Mouse (Mus musculus): ENCODE measurements around the gene Skor1. TPM values are rescaled to one million over a fixed set of nuclear protein-coding genes. Genes with fewer than 3 reads are reported as not detected.

The Skor1 gene
- polyA plus RNA-seq, 1 experiment: 0.02 TPM

DNA sequence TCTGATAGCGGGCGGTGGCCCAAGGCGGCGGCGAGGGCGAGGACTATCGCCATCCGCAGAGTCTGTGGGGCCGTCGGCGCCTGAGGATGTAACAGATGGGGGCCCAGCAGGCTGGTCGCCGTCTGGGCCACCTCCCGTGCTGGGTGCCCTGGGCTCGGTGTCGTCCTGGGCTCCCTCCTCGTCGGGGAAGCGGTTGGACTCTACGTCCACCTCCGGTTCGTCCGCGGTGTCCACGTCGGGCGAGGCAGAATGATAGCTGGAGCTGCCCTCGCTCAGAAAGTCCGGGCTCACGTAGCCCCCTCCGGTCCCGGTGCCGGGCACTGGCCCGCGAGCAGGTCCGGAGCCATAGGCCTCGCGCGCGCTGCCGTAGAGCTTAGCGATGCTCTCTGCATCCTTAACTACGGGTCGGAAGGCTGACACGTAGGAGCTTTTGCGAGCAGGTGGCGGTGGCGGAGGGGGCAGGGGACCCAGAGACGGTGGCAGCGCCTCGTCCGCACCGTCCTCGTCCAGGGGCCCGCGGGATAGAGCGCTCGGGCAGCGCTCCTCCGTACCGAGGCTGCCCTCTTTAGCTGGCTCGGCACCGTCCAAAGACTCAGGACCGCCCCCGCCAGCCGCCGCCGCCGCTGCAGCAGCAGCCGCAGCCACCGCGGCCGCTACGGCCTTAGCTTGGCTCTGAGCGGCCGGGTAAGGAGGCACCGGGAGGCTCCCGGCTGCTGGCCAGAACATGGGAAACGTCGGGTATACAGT is 4.1 kb downstream of the Skor1 start:
- 3% methylated on average over 80 of the region's 80 CpGs for WGBS
- H3K4me1 ChIP-seq (ENCODE audit: control insufficient read depth, insufficient read depth, low read length): peaks cover 4% of the 10 kb centered on the region; the same call in 1 of the 2 replicates
- TF ChIP-seq POLR2A (IDR thresholded peaks at IDR 0.05; ENCODE audit: borderline replicate concordance, extremely low read depth, low read depth, low read length): no peak
- TF ChIP-seq CTCF (IDR thresholded peaks at IDR 0.05; ENCODE audit: insufficient read depth, low read length): no peak
- no peak overlapping the region for H3K4me3 ChIP-seq (replicated peaks; ENCODE audit: extremely low read depth, low read depth, low read length)
- DNase-seq: no peak

DNA sequence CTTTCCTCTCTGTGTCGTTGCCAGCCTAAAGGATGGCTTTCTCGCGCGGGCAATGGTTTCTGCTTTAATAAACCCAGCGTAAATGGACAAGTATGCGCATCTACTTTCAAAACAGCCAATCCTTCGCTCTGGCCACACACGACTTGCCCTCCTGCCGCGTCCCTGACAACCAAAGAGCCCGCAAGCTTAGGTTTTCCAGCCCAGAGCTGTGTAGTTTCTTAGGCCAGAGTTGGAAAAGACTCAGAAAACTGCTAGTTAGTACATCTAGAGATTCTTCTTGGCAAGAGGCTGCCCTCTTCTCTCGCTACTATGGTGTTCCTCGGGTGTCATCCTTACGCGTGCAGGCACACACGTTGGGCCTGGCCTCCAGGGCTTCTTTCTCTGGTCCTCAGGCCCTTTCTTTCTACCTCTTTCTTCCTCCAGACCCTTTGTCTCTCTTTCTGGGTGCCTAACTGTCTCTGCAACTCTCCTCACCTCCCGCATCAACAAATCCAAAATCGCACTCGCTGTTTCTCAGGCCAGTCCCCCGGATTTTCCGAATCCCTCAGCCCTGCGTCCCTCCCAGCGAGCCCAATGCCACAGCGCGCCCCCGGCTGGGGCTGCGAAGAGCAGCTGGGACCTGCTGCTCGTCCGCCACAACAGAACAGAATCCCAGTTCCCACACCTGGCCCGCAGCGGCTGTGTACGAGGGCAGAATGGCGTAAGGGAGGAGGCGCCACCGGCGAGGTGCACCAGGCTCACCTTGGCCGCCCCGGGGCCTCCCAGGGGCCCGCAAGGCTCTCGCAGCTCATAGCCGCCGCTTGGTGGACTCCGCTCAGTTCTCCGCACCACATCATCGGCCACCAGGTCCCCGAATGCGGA is 4.9 kb downstream of the Skor1 start:
- Histone ChIP-seq H3K4me1 (ENCODE audit: control insufficient read depth, insufficient read depth, low read length) (peaks cover 4% of the 10 kb centered on the region; the same call in 1 of the 2 replicates), H3K4me3 (replicated peaks; ENCODE audit: extremely low read depth, low read depth, low read length) (no peak overlapping the region)
- 3% methylated on average over 47 of the region's 47 CpGs for WGBS
- no peak for DNase-seq
- TF ChIP-seq POLR2A (IDR thresholded peaks at IDR 0.05; ENCODE audit: borderline replicate concordance, extremely low read depth, low read depth, low read length) (no peak), CTCF (IDR thresholded peaks at IDR 0.05; ENCODE audit: insufficient read depth, low read length) (no peak)

GRCm38 (mm10) chr9:63143227-63143626 is 5.5 kb downstream of the Skor1 start:
- DNase-seq: no peak
- no peak overlapping the region for H3K4me3 ChIP-seq (replicated peaks; ENCODE audit: extremely low read depth, low read depth, low read length)
- peaks cover 4% of the 10 kb centered on the region; the same call in 1 of the 2 replicates for H3K4me1 ChIP-seq (ENCODE audit: control insufficient read depth, insufficient read depth, low read length)
- 2% methylated on average over 25 of the region's 25 CpGs for WGBS
- TF ChIP-seq CTCF (IDR thresholded peaks at IDR 0.05; ENCODE audit: insufficient read depth, low read length) (no peak), POLR2A (IDR thresholded peaks at IDR 0.05; ENCODE audit: borderline replicate concordance, extremely low read depth, low read depth, low read length) (no peak)

DNA sequence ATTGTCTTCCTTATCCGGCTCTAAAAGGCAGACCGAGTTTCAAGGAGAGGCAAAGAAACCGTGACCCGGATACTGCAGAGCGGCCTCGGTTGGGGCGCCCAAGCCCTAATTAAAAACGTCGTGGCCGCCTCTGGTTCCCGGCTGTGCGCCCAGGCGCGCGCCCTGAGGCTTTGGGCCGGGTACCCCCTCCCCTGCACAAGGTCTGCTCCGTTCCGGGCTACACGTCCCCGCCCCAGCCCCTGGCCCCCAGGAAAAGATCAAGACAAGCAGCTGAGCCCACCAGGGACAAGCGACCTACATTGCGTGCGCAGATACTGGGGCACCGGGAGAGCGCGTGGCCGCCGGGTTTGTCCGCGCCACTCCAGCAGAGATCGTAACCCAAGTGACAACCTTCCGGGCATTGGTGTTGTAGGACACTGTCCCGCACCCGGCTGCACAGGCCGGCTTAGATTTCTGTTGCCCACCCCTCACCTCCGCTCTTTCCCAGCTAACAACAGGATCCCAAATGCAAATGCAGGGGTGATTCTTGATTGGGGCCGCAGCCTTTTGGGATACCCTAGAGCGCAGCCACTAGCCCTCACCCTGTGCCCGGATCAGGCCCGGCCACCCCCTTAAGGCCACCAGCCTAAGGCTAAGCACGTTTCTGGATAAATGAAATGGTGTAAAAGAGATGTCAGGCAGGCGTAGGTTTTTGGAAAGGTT is 6.3 kb downstream of the Skor1 start:
- WGBS: 3% methylated on average over 42 of the region's 42 CpGs
- Histone ChIP-seq H3K4me1 (ENCODE audit: control insufficient read depth, insufficient read depth, low read length) (peaks cover 4% of the 10 kb centered on the region; the same call in 1 of the 2 replicates), H3K4me3 (replicated peaks; ENCODE audit: extremely low read depth, low read depth, low read length) (no peak overlapping the region)
- TF ChIP-seq POLR2A (IDR thresholded peaks at IDR 0.05; ENCODE audit: borderline replicate concordance, extremely low read depth, low read depth, low read length): no peak
- TF ChIP-seq CTCF (IDR thresholded peaks at IDR 0.05; ENCODE audit: insufficient read depth, low read length): no peak
- no peak for DNase-seq

GRCm38 (mm10) chr9:63141641-63142334 is 7.0 kb downstream of the Skor1 start:
- no peak overlapping the region for H3K4me3 ChIP-seq (replicated peaks; ENCODE audit: extremely low read depth, low read depth, low read length)
- 2% methylated on average over 24 of the region's 24 CpGs for WGBS

DNA sequence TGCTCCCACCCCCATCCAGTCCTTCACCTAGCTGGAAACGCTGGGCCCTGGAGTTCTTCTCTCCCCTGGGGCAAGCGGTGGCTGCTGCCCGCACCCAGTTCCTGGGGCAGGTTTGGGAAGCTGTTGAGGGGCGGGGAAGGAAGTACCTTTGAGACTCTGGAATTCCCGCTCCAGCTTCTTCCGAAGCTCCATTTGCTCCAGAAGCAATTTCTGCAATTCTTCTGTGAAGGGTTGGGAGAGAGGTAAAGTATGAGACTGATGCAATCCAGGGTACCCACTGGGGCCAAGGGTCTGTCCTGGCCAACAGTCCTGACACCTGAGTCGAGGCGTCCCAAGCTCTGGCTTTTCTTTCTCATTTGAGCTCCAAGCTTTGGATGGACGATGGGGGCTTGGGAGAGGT is 8.6 kb downstream of the Skor1 start:
- WGBS: 6% methylated on average over 9 of the region's 9 CpGs
- no peak for DNase-seq
- H3K4me1 ChIP-seq (ENCODE audit: control insufficient read depth, insufficient read depth, low read length): peaks cover 3% of the 10 kb centered on the region; the same call in 1 of the 2 replicates
- no peak overlapping the region for H3K4me3 ChIP-seq (replicated peaks; ENCODE audit: extremely low read depth, low read depth, low read length)
- TF ChIP-seq CTCF (IDR thresholded peaks at IDR 0.05; ENCODE audit: insufficient read depth, low read length) (no peak), POLR2A (IDR thresholded peaks at IDR 0.05; ENCODE audit: borderline replicate concordance, extremely low read depth, low read depth, low read length) (no peak)

More at GRCm38 (mm10) chr9:63141641-63142334, 7.0 kb downstream of the Skor1 start:
- no peak for TF ChIP-seq CTCF (IDR thresholded peaks at IDR 0.05; ENCODE audit: insufficient read depth, low read length)
- TF ChIP-seq POLR2A (IDR thresholded peaks at IDR 0.05; ENCODE audit: borderline replicate concordance, extremely low read depth, low read depth, low read length): no peak
- H3K4me1 ChIP-seq (ENCODE audit: control insufficient read depth, insufficient read depth, low read length): peaks cover 2% of the 10 kb centered on the region; the same call in 1 of the 2 replicates
- no peak for DNase-seq

GRCm38 (mm10) chr9:63139661-63140060 is 9.1 kb downstream of the Skor1 start:
- no peak for DNase-seq
- TF ChIP-seq POLR2A (IDR thresholded peaks at IDR 0.05; ENCODE audit: borderline replicate concordance, extremely low read depth, low read depth, low read length): no peak
- no peak for TF ChIP-seq CTCF (IDR thresholded peaks at IDR 0.05; ENCODE audit: insufficient read depth, low read length)
- Histone ChIP-seq H3K4me1 (ENCODE audit: control insufficient read depth, insufficient read depth, low read length) (peaks cover 6% of the 10 kb centered on the region; the same call in 1 of the 2 replicates), H3K4me3 (replicated peaks; ENCODE audit: extremely low read depth, low read depth, low read length) (no peak overlapping the region)
- WGBS: 13% methylated on average over 17 of the region's 17 CpGs

DNA sequence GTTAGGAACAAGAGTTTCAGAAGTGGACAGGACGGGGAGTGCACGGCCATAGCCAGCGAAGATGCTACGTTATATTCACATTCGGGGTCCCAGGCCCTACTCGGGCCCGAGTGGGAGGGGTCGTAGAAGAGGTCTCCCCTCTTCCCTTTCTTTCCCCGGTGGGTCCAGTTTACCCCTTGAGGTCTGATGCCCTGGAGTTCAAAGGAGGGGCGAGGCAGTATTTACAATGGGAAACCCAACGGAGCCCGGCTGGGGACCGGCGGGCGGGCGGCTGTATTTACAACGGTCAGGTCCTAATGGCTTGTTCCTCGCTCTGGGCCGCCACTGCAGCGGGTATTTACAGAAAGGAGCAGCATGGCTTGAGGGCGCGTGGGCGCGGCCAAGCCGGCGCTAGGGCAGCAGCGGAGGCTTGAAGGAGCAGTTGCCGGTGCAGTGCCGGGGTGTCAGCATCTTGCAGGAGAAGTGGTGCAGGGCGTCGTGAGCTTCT is 10.2 kb downstream of the Skor1 start:
- WGBS: 2% methylated on average over 30 of the region's 31 CpGs
- TF ChIP-seq CTCF (IDR thresholded peaks at IDR 0.05; ENCODE audit: insufficient read depth, low read length): no peak
- no peak for TF ChIP-seq POLR2A (IDR thresholded peaks at IDR 0.05; ENCODE audit: borderline replicate concordance, extremely low read depth, low read depth, low read length)
- H3K4me1 ChIP-seq (ENCODE audit: control insufficient read depth, insufficient read depth, low read length): peaks cover 7% of the 10 kb centered on the region; the same call in 1 of the 2 replicates
- DNase-seq: no peak
- no peak overlapping the region for H3K4me3 ChIP-seq (replicated peaks; ENCODE audit: extremely low read depth, low read depth, low read length)
